Mouse (Mus musculus): ENCODE measurements at regions not wholly inside any gene's neighbourhood (a gene's known extent, or its start where the extent isn't known, plus 50 kb on each side); places are given as distances from the start of the nearest gene placed in this dataset.

DNA sequence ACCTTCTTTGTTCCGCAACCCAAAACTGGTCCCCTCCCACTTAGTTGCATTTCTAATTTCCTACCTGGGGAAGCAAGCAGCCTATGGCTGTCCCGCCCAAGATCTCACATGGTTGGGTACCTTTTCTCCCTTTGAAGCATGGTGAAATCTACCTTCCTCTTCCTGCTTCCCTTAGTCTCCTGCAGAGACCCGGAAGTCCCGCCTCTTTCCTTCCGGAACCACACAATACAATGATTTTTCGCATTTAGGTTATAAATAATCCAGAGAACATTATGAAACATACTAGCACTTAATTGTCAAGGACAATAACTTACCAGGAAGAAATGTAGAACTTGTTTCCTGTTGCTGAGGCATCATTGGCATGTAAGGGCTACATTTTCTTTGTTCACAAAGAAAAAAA lies 58.8 kb downstream of the 1700009N14Rik start:
- in situ Hi-C loops (cut with MboI, MseI) = loop anchor here (10.0 kb wide), 1 partner anchor 1114 kb away; no protein-coding TSS in a partner anchor

DNA sequence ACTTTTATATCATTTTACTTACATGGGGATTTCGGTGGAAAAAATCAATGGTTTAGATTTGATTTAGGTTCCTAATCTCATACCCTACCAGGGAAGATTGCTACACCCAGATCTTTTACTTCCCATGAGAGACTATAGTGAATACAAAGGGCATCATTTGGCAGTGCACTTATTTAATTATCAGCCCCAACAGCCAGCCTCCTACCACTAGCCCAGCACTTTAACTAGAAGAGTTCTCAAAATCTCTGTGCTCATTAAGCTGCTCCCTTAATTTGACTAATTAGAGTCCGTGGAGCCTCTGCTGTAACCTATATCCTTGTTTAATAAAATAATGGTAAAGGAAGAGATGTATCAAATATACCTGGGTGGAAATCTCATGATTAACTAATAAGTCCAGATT lies 77.4 kb downstream of the 1700009N14Rik start:
- in situ Hi-C loops (cut with MboI, MseI) = no loop called here

DNA sequence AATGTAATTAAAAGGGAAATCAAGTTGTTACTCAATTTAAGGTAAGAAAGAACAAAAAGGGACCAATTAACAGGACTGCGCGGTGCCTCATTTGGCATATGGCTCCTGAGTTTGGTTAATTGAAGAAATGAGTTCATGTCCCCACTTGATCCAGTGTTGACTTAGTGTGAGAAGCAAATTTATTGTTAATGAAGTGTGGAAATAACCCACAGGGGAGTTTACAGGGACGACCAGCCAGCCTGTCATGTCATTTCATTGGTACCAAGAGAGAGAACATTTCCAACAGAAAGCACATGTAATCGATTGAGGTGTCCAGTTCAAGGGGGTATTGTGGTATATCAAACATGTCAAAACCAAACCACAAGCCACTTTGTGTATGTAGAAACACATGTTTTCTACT lies 78.6 kb downstream of the 1700009N14Rik start:
- in situ Hi-C loops (cut with MboI, MseI) = no loop called here

DNA sequence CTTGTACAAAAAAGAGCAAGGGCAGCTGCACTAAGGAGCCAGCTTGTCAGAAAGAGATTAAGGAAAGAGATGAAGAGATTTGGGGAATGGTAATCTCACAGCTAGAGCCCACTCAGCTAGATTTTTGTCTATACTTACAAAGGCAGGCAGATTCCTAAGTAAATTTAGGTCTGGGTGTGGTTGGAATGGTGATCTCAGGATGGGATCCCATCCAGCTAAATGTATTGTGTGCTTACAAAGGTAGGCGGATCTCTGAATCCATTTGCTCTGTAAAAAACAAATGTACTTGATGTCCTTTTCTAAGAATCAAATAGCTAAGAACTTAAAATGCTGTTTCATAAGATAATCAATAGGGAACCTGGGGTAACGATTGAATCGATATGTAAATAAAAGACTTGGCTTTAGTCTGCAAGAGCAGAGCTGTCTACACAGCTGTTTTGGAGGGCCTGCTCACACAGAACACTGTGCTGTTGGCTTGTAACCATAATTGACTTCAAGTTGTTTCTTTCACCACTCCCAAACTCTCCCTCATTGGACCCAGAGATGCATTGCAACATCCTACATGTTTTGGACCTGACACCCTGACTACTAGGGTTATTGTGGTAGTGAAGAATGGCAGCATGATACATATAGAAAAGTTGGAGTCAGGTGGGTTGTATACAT lies 106.1 kb downstream of the 1700009N14Rik start:
- in situ Hi-C loops (cut with MboI, MseI) = no loop called here

DNA sequence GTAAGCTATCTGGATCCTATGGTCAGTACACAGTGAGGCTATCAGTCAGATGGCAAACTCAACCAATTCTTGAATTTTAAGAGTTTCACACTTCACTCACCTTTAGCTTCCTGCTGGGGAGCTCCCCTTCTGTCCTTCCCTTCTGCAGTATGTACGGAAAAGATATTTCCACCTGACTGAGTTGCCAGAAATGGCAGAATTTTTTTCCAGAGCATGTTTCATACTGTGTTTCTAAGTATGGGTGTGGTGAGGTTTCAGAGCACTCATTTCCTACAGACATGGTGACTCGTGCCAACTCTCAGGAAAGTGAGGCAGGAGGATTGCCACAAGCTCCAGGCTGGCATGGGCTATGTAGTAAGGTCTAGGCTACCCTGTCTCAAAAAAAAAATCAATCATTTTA lies 147.3 kb downstream of the 1700009N14Rik start:
- in situ Hi-C loops (cut with MboI, MseI) = no loop called here

DNA sequence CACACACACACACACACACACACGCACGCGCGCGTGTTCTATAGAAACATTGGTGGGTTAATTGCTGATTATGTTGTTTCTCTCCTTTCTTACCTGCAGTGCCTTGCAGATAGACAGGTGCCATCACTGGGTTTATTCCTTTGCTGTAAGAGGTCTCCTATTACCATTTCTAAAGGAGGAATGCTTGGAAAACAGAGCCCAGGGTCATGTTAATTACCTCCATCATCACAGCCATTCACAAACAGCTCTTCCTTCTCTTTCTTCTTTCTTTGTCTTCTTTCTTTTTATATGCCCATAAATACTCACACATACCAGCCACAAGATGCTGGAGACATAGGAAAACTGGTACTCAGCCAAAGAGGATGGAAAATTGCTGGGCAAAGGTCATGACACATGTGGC lies 155.0 kb downstream of the 1700009N14Rik start:
- in situ Hi-C loops (cut with MboI, MseI) = no loop called here

DNA sequence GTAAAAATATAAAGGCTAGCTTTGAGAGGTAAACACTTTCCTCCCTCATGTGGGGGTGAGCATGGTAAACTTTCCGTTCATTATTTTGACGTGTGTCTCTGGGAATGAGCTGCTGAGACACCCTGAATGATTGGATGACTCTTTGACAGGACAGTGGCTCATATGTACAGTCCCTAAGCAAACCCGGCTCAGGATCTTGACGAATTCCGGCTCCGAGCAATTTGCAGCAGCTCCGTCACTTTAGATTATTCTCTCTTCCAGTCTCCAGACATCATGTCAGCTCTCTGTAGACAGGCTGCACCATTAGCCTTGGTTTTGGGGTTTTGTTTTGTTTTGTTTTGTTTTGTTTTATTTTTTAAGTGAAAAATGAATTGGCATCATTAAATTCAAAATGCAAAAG lies 194.0 kb downstream of the 1700009N14Rik start:
- in situ Hi-C loops (cut with MboI, MseI) = no loop called here

DNA sequence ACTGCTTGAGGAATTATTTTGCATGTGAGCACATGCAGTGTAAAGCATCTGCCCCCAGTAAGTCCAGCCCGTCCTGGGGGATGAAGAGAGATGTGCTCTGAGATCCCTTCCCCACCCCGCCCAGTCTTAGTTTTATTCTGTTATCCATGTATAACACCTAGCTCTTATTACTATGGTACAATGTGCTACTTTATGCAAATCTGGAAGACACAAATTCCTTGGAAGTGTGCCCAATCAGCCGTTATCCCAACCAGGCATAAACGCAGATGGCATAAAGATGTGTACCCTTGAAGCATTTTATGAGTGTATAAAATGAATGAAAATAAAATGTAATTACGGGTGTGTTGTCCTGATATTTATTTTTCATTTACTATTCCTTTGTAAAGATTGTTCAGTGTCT lies 194.8 kb downstream of the 1700009N14Rik start:
- in situ Hi-C loops (cut with MboI, MseI) = no loop called here

DNA sequence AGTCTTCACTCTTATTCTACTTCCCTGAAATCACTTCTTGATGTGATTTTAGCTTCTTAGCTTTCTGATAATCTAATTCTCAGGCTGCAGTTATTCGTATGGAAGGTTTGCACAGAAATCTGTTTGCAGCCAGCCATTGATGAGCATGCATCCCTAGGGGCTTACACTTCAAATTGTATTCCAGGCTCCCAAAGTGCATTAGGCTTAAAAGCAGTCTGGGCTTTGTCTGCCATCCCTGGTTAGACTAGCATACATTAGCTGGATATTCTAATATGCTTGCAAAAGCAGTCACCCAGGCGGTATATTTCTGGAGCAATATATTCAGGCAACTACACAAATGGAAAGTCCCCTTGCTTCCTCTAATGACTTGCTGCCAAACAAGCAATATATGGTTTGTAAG lies 210.4 kb downstream of the 1700009N14Rik start:
- in situ Hi-C loops (cut with MboI, MseI) = no loop called here

DNA sequence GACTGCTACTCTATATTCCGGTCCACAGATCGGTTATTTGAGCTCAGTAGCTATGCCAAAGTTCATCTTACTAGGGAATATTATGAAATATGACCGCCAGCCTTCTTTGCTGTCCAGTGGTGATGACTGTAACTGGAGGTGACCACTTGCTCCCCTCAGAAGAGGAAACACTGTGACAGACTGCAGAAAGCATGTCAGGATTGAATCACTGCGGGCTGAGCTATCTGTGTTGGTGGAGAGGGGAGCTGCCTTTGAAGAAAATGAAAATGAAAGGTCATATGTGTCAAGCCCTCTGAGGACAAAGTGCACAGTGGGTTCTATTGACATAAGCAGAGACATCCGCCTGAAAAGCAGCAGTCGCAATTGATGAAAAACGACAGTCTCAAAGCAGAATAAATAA lies 222.5 kb downstream of the 1700009N14Rik start:
- in situ Hi-C loops (cut with MboI, MseI) = loop anchor here (10.0 kb wide), 1 partner anchor 748 kb away; no protein-coding TSS in a partner anchor

DNA sequence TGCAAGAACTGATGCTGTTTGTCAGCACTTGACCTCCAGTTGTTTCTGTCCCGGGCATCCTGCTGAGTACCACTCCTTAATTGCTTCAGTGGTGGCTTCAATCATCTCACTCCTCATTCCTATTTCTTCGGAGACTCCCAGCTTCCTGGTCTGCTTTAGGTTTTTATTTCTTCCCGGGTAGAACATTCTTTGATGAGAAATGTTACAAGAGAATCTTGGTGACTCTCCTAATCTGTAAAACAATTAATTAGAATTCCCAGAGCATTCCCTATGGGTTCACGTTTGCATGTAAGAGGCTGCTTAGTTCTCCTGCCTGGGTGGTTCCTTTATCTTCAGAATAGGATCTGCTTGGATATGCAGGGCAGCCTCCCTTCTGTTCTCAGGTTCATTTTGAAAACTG lies 245.1 kb downstream of the 1700009N14Rik start:
- in situ Hi-C loops (cut with MboI, MseI) = no loop called here

DNA sequence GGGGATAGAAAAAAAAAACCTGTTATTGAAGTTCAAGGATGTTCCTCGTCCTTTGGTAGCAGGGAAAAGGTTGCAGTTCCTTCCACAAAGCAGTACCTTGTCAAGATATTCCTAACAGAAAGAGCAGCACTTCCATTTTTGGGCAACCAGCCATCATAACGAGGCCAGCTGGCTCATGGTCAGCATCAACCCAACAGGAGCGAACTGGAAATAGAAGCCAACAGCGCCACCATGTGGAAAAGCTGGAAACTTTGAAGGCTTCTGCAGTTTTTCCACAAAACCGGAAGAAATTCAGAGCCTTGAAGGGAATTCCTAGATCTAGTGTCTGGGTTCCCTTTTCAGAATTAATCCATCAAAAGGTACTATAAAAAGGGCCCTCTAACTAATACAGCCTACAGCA lies 247.5 kb downstream of the 1700009N14Rik start:
- in situ Hi-C loops (cut with MboI, MseI) = no loop called here

DNA sequence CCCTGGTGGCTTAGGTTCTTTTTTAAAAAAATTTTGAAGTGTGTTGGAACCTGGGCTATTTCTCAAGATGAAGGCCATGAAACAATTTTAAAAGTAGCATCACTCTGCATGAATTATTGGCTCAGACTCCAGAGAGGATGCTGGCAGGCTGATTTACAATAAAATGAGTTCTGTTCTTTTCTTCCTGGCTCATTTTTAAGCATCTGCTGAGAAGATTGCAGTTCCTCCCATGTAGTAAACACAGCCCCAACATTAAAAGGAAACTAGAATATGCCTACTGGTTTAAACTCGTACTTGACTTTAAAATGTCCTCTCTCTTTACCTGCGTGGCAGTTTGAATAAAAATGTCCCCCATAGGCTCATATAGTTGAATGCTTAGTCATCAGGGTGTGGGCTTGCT lies 249.3 kb downstream of the 1700009N14Rik start:
- in situ Hi-C loops (cut with MboI, MseI) = no loop called here

DNA sequence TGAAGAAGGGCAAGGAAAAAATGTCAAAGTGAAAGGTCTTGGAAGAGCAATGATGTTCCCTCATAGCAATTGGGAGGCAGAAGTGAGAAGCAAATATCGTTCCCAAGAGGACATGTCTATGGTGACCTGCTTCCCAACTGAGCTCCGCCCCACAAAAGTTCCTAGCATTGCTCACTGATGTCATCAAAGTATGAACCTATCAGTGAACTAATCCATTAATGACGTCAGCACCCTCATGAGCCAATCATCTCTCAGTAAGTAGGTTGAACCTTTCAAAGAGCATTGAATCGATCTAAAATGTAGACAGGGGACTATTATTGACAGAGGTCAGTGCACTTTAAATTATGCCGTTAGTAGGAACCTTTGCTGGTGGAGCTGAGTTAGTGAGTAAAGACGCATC lies 267.4 kb downstream of the 1700009N14Rik start:
- in situ Hi-C loops (cut with MboI, MseI) = no loop called here

DNA sequence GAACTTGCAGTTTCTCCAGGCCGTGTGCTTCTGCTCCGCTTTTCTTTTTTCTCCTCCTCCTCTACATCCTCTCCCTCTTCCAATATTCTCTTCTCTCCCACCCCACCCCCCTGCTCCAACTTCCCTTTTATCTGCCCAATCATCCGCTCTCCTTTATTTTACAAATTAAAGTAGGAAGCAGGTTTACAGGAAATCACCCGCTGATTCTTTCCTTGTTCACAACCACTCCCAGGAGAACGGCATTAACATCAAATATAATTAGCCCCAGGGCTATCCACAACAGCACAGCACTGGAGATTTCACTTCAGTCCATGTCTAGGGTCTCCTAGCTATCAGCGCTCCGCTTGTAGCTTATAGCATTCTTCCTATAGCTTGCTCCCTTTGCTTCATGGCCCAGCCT lies 268.6 kb downstream of the 1700009N14Rik start:
- in situ Hi-C loops (cut with MboI, MseI) = no loop called here

DNA sequence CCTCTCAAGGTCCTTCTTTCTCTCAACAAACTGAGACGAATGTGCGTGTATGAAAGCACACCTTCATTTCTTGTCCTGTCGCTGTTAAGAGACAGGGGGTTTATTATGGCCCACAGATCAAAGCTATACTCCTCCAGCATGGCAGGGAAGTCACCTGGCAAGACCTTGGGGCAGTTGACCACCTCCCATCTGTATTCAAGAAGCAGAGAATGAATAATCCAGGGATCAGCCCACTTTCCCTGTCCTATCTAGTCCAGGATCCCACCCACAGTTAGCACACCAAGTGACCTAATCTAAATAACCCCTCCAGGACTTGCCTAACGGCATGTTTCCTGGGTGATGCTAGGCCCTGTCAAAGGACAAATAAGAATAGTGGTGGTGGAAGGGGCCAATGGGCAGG lies 269.9 kb downstream of the 1700009N14Rik start:
- in situ Hi-C loops (cut with MboI, MseI) = no loop called here

DNA sequence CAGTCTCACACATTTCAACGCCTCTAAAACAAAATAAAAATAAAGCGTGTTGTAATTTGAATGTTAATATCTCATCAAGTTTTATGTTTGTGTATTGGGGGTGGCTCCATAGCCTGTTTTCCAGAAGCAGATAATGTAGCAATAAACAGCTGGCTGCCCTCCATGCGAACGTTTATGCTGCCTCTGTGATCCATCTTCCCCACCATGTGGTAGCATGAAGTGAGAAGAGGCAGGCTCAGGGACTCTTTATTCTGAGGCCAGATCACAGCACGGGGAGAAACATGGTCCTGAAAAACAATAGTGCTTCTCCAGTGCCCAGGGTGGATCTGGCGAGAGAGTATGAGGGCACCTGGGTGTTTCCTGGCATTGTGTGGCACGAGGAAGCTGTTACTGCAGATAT lies 271.4 kb downstream of the 1700009N14Rik start:
- in situ Hi-C loops (cut with MboI, MseI) = no loop called here

DNA sequence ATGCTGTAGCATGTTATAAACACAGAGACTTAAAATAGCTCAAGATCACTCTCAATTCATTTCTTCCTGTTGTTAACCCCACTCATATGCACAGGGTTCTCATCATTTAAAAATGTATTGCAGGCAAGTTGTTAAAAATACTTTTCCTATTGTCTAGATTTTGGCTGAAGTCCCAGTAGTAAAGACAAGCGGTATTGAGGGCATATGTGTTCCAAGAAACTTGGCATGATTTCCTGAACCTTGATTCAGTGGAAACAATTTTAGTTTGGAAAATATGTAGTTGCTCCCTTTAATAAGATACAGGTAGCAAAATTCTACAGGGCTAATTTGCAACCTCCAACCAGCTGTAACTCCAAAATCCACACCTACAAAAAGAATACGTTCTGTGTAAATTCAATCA lies 315.5 kb downstream of the 1700009N14Rik start:
- in situ Hi-C loops (cut with MboI, MseI) = no loop called here

DNA sequence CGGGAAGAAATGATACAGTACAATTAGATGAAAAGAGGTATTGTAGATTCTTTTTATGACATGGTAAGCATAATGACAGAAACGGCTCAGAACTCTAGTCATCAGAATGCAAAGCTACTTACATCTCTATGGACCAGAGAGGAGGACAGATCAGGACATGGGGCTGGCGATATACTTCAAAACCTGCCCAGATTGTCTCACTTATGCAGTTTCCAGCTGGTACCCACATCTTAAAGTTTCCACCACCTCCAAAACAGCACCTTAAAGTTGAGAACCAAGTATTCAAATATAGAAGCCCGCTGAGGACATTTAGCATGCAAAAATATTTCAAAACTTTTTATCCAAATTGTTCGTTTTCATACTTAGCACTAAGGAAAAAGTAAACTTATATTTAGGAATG lies 341.0 kb downstream of the 1700009N14Rik start:
- in situ Hi-C loops (cut with MboI, MseI) = no loop called here

DNA sequence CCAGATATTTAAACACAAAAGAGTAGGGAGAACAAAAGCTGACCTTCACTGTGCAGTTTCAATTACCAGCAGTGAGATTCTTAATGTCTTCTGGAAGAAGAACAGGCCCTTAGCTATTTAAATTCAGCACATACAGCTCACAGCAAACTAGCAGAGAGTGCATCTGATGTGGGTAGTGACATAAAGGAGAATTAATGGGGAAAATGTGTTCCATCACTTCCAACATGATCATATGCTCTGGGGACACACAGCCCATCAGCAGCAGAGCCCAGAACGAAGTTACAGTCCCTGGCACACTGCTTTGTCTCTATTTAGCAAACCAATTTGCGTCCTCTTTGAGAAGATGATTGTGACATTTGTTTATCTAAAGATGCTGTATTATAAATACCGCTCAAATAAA lies 332.9 kb upstream of the Aco1 start:
- in situ Hi-C loops (cut with MboI, MseI) = no loop called here

DNA sequence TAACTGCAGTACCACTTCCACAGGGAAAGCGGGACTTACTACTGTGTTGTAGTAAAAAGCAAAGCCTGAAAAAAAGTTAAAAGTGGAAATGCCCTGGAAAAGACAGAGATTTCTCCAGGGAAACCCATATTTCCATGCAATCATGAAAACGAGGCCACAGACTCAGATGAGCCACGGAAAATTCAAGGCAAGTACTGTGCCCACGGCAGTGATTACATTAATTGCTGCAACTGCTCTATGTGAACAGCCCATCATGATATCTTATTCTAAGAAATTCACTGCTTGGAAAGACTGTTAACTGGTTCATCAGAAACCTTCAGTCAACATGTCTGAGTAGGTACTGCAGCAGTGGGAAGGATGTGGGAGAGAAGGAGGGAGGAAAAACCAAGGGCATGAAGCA lies 330.1 kb upstream of the Aco1 start:
- in situ Hi-C loops (cut with MboI, MseI) = no loop called here

DNA sequence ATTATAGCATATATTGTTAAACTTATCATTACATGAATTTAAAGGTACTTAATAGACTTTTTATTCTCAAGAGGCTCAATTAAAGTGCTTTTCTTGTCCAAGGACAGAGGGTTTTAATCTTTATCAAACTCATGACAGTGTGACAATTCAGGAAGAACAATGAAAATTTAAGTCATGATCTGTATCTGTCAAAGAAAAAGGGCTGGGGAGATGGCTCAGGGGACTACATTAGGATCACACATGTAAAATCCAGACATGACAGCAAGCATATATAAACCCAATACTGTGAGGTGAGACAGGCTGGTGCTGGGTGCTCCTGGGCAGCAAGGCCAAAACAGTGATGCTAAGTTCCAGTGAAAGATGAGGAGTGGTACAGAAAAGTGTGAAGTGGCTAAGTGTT lies 327.3 kb upstream of the Aco1 start:
- in situ Hi-C loops (cut with MboI, MseI) = no loop called here

DNA sequence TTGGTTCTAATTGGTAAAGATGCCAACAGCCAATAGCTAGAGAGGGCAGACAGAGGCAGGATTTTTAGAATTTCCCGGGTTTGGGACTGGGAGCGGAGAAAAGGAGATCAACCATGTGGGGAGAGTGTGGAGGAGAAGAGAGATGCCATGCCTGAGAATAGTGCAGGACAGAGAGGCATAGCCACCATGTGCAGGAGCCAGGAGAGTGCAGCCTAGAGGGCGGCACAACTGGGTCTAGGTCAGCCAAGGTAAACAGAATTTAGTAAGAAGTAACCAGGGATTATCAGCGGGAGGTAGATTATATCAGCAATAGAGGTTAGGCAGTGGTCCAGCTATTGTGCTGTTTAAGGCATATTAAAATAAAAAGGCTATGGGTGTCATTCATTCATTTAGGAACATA lies 325.2 kb upstream of the Aco1 start:
- in situ Hi-C loops (cut with MboI, MseI) = no loop called here

DNA sequence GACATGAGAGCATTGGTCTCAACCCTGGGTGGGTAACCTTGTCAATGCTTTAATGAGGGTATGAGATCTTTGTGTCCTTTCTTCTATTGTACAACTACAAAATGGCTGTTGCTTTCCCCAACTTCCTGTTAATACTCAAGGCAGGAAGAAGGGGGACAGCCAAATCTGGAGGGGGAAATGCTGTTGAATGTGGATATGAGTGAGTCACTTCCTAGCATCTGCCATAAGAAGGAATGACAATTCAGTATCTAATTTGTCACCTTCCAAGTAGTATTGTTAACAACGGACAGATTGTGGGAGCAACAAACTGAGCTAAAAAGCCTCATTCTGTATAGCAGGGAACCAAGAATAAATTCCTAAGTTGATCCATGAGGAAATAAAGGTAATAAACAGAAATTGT lies 309.2 kb upstream of the Aco1 start:
- in situ Hi-C loops (cut with MboI, MseI) = no loop called here

Data from T-helper 2 cell (primary cell).